Mouse (Mus musculus) cerebellum, postnatal 14 days (tissue): ENCODE results near the gene Myo15b.

Experiments
- DNase-seq, 2 experiments: peaks; one replicate each; pipeline ENCODE4 v3.0.0; 2021; ENCODE audit warnings: mixed read lengths in 2 of 2

Gene Myo15b

DNA sequence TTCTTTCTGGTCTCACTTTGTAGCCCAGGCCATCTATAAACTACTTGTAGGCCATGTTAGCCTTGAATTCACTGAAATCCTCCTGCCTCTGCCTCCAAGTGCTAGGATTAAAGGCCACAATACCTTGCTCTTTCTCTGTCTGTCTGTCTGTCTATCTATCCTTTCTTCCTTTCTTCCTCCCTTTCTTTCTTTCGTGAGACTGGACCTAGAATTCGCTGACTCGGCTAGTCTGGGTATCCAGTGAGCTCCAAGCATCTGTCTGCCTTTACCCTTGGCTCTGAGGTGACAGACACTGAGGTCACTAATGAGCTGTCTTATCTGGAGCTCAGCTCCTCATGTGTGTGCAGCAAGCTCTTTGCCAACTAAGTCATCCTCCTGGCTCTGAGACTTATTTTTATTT is 17.7 kb downstream of the Myo15b start:
- no peak for DNase-seq

DNA sequence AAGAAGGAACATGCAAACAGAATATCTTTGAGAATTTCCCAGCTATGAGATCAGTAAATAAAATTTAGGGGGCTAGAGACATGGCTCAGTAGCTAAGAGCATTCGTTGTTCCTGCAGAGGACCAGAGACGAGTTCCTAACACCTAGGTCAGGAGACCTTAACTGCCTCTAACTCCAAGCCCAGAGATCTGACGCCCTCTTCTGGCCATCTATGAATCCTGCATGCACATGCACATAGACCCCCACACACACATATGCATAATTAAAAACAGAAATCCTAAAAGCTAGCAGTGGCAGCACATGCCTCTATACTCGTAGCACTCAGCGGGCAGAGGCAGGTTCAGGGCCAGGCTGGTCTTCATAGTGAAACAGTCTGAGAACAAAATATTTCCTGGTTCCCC is 18.2 kb downstream of the Myo15b start:
- DNase-seq, result no peak

DNA sequence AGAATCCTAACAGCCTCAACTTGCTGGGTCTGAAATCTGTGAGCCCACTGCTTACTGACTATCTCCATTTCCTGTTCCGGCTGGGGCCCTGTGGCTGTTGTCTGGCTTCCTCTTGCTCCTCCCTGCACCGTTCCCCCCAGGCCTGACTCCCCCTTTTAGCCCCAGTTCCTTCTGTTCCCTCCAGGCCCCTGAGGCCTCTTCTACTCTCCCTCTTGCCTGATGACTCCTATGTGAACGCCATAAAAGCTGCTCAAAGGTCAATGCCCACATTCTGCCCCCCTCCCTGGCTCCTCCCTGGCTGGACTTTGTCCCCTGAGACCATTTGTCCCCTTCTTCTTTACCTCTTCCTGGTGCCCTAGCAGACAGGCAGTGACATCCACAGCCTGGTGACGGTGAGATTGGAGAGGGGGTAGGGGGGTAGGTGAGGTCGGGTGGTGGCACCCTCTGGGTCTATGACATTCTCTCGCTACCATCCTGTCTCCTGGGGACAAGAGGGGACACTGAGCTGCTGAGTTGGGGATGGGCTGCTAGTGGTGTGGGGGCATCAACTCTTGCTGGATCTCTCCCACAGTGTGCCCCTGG is 19.1 kb downstream of the Myo15b start:
- no peak for DNase-seq

DNA sequence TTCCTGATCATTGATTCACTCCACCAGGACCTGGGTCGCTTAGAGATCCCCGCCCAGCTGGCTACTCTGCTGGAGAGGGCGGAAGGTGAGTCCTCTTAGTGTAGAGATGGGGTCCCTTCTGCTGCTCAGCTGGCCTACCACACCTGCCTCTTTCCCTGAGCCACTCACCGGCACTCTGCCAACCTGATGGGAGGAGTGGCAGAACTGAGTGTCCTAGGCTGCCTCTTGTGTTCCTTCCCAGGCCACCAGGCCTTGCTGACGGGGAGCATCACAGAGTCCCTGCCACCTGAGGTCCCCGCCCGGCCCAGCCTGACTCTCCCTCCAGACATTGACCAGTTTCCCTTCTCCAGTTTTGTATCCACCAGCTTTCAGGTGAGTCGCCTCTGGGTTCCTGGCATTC is 19.9 kb downstream of the Myo15b start:
- no peak for DNase-seq

DNA sequence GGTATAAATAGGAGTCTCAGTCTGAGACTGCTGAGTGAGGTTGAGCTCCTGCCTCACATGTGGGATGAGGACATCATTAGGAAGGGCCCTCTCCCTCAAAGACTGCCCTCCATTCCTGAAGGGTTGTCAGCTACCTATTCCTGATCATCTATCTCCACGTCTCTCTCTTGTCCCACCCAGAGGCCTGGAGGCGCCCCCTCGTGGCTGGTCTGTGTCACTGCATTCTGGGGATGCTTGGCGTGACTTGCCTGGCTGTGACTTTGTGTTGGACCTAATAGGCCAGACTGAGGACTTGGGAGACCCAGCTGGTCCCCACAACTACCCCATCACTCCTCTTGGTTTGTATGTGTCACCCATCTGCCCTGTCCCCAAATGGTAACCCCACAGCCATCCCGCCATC is 22.8 kb downstream of the Myo15b start:
- DNase-seq, result no peak

DNA sequence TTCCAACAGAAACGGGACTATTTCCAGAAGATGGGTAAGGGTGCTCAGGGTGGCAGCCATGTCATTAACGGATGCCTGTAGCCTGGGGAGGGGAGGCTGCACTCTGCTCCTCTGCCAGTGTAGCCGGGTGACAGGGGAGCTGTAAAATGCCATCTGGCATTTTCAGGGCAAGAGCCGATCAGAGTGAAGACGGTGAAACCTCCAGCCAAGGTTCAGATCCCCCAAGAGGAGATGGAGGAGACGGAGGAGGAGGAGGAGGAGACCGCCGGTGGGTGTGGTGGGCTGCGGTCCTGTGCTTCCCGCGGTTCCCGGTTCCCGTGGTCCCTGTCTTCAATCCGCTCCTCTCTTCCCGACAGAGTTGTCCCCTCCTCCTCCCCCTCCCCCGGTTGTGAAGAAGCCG is 25.0 kb downstream of the Myo15b start:
- DNase-seq, result peak; percentile 29 to 44

DNA sequence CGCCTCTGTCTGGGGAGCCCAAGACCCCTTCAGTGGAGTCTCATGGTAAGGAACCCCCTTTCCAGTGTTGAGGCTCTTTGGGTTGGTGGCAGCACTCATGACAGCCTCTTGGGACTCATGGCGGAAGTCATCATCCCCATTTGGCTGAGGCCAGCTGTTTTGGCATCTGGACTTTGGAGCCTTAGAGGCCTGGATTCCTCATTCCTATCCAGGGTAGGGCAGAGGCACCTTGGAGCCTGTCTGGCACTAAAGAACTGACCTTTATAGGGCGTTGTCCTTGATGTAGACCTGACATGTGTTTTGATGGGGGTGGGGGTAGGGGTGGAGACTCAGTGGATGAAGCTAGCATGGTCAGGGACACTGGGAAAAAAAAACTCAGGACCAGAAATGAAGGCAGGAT is 26.2 kb downstream of the Myo15b start:
- no peak for DNase-seq

DNA sequence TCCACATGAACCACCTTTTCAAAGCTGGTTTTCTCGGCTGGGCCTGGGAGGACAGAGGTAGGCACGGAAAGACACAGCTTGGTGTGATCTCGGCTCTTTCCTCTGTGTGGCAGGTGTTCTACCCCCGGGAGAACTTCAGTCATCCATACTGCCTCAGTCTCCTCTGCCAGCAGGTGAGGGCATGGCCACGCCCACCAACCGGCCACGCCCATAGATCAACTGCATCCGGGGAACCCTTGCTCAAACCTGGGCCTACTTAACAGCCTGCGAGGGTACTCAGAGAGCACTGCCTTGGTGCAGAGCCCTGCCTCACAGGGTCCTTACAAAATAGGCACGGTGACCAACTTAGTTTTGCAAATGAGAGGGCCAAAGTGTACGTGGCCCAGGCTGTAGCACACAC is 27.1 kb downstream of the Myo15b start:
- no peak for DNase-seq

DNA sequence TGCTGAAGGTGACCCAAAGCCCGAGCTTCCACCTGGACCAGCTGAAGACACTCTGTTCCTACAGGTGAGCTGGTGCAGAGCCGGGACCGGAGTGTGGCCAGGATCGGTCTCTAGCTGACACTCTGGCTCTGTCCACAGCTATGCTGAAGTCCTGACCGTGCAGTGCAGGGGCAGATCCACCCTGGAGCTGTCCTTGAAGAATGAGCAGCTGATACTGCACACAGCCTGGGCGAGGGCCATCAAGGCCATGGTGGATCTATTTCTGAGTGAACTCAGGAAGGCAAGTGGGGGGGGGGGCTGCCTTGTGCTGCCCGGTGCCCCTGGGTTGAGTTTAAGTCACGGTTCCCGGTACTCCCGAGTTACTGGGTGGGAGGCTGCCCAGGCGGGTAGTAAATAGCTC is 28.2 kb downstream of the Myo15b start:
- no peak for DNase-seq

DNA sequence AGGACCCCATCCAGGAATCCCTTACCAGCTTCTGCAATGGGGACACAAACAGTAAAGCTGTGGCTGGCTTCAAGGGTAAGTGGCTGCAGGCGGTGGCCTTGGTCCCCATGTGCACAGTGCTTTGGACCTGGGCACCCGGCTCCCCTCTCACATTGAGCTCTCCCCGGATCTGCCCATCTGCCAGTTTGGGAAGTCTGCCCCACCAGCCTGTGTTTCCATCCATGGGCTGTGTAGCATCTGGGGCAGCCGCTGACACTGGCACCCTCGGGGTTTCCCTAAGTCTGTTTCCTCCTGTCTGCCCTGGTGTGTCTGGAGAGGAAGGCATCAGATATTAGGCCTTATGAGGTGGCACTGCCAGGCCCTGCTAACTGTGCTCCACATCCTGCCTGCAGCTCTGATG is 29.8 kb downstream of the Myo15b start:
- DNase-seq, result peak; percentile 38 to 44

DNA sequence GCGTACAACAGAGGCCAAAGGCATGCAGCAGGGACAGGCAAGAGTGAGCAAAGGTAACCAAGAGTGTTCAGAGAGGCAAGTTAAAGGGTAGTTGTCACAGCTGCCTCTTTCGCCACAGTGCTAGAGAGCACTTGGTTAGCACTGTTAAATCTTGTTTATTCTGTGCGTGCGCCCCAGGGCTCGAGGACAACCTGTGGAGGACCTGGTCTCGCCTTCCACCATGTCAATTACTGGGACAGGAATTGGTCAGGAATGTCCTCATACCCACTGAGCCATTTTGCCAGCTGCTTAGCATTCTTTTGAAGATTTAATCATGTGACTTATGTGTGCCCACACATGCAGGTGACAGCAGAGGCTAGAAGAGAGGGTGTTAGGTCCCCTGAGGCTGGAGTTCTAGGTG is 31.0 kb downstream of the Myo15b start:
- DNase-seq, result no peak

DNA sequence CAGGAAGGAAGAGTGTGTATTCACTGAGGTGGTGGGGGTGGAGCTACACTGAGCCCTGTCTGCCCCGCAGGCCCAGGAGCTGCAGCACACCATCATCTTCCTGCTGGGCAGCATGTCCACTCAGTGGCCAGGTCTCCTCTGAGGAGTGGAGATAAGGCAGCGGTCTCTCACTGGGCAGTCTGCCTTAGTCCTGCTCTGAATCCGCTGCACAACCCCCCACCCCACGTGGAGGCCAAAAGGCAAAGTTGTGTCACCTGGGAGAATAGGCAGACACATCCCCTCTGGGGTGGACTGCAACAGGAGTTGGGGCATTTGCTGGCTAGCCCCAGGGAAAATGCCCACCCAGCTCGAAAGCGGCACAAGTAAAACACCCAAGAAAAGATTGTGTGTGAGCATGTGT is 34.0 kb downstream of the Myo15b start:
- DNase-seq, result no peak

DNA sequence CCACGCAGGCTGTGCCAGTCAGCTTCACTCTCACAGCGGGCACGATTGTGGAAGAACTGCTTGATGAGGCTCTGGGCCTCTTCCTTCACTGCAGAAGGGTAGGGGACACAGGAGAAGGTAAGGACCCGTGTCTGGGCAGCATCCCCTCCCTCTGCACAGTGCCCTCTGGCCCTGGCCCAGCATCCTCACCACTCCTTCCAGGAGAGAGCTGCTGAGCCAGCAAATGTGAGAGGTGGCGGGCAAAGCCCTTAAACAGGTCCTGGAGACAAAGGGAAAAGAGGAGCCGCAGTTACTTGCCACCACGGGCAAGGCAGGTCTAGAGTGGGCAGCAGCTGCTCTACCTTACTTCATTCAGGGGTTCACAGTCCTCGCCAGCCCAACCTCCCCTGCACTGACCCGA is 34.9 kb downstream of the Myo15b start:
- no peak for DNase-seq

DNA sequence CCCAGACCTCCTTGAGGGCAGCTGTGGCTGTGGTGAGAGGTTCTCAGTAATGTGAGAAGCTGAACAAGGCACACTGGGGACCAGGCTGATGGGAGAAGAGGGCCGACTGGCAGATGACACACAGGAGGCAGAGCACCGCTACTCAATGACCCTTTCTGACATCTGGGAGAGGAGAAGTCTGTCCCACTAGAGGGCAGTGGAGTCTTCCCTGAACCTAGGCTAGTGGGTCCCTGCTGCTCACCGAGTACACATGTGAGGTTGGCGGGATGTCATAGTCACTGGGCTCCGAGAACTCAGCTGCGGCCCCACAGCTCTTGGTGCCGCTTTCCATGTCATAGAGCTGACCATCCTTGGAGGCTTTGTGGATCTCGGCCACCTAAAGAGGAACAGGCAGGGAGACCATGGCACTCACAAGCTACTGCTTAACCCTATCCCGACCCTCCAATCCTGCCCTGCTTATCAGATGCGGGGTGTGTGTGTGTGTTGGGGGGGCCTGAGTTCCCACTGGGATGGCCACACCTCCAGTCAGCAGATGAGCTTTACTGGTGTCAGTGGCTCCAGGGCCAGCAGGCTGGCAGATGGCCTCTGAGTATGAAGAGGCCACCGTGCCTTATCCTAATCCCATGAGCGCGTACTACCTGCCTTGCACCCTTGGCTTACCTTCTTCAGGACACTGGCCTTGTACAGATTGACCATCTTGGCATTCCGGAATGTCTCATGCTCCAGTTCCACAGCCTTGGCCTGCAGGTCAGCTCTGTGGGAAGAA is 36.7 kb downstream of the Myo15b start:
- peak; percentile 60 to 71 for DNase-seq

DNA sequence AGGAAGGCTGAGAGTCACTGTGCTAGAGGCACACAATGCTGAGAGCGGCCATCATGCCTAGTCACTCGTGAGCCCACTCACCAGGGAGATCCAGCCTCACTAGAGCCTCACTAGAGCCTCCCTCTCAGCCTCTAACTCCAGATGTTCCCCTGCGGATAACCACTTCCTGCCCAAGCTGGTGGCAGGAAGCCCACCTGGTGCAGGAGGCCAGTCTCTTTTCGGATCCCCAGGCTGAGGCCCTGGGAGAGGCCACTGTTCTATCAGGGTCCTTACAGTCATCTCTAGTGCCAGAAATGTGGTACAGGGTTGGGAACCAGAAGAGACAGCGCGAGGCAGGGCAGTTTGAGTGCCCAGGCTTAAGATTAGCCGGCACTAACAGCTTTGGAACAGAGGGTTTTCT is 40.2 kb downstream of the Myo15b start:
- no peak for DNase-seq

DNA sequence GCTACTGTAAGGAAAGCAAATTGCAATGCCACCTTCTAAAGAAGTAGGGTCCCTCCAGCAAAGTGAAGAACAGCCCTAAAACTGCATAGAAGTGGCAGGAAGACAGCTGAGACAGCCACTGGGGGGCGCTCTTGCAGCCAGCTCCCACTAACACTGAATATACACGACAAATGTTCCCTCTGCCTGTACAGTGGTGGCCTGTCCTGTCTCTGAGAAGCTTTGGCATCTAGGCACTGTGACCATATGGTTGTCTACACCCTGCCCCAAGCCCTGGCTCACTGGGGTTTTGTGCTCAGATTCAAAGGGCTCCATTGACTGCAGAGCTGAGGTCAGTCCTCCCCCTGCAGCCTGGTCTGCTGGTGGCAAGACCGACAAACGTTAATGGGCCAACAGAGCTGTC is 40.7 kb downstream of the Myo15b start:
- DNase-seq, result peak; percentile 79 to 84

DNA sequence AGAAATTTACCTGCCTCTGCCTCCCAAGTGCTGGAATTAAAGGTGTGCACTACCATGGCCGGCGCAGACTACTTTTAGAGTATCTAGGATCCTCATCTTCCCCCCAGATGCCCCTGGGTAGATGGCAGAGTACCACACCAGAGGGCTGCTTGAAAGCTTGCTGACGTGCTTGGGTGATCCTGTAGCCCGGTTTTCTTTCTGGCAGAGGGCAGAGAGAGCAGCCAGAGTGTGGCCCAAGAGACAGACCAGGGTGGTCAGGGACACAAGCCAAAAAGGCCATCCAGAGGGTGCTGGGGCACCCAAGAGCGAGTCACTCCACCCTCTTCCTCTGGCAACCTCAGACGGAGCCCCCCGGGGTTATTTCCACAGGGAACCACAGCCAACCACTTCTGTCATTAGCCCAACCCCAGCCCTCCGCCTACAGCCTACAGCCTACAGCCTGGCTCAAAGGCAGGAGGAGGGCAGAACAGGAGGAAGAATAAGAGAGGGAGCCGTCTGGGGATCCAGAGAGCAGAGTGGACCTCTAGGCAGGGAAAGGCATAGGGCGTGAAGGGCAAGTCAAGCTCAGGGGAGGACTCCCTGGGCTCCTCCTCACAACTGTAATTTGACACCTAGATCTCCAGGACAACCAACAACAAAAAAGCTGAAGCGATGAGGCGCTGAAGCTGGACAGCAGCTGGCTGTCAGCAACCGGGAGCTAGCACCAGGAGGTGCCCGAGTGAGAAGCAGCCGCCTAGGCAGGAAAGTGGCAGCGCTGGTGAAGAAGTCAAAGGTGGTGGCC is 41.5 kb downstream of the Myo15b start, which contains the start of gene Smim5:
Gene Smim5, plus strand, starts transcription at position 481 of the 781 bp plus-strand sequence.
- DNase-seq, result no peak

DNA sequence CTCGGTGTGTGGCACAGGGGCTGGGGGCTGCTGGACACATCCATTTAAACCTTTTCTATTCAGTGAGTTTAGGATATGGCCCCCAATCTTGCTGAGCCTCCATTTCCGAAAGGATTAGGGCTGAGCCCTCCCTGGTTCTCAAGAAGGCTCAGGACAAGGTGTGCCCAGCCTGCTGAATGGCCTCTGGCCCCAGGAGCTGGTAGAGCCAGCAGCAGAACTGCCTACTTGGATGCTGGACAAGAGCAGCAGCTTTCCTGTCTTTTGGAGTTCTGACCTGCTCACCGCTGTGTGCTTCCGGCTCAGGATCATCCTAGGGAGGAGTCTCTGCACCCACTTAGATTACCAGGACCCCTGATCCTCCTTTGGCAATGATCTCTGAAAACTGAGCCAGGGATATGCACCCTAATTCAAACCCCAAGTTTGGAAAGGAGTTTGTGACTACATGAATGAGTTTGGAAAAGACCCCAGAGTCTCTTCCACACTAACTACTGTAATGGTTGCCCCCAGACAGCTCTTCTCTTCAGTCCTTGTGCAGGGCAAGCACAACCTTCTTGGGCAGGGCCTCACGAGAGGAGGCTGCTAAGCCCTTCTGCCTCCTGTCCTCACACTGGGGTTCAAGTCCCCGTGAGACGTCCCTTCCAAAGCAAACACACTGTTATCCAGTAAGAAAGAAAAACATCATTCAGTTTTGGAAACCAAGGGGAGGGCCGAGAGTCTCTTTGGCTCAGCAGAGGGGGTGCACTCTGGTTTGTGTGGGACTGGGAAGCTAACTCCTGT is 42.5 kb downstream of the Myo15b start:
- no peak for DNase-seq

DNA sequence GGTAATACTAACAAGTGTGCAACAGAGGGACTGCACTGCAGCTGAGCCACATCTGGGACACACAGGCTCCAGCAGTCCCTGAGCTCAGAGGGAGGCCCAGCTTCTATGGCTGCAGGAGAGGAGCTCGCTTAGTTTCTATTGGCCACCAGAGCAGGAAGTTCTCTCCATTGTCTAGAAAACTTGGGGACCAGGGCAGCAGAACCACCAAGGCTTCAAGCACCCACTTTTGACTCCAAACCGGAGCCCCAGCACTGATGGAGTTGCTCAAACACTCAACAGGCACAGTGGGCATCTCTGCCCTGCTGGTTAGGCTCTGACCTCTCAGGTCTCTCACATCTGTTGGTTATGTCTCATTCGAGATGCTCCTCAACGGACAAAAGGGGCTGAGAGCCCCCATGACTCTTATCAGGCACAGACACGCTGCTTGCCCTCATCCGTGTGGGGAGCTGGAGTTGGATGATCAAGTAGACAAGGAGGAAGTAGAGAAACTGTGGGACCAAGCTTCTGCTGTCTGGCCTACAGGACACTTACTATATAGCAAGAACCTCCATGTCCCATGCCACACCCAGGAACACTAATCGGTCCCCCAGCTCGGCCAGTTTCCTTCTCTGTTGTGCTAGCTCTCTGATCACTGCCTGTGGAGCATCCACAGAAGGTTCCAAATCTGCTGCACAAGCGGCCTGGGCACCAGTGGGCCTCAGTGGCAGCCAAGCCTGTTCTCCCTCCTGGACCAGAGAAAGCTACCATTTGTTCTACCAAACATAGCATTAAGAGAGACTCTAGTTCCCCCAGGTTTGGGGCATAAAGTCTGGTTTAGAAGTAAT is 43.3 kb downstream of the Myo15b start:
- DNase-seq, result no peak

DNA sequence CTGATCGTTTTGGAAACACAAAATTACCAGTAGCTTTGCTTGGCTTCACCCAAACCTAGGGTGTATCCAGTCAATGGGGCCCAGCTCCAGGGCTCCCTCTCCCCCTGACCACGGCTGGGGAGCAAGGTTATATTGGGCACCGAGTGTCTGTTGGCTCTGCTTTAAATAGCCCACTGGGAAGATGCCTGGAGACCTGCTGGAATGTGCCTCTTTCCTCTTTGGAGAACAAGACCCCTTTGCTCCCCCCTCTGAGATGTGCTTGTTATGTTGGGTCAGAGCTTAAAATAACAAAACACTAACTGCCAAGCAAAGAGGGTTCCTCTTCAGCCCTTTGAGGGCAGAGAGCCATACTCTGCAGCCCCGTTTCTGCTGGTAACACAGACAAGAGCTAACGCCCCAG is 44.0 kb downstream of the Myo15b start:
- DNase-seq, result no peak

DNA sequence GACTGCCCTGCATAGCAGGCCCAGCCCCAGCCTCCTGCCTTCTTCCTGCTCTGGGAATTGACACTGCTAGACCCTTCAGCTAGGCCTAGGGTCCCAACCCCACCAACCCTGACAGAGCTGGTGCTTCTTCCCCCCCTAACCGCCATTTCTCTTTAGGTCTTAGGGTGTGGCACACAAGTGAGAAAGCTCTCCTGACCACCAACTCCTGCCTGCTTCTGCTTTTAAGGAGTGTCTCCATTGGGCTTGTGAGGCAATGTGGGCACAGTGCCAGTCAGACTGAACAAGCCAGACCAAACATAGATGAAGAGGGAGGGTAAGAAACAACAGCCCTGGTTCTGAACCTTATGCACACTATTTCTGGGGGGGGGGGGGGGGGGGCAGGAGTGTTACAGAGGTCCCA is 44.6 kb downstream of the Myo15b start:
- DNase-seq, result peak in 1 of 2 experiments; percentile 53
